Mouse (Mus musculus): ENCODE measurements around the gene Aunip.
A peak's percentile ranks its signal among the peaks of the same experiment; 100 is the strongest.

Aunip gene

DNA sequence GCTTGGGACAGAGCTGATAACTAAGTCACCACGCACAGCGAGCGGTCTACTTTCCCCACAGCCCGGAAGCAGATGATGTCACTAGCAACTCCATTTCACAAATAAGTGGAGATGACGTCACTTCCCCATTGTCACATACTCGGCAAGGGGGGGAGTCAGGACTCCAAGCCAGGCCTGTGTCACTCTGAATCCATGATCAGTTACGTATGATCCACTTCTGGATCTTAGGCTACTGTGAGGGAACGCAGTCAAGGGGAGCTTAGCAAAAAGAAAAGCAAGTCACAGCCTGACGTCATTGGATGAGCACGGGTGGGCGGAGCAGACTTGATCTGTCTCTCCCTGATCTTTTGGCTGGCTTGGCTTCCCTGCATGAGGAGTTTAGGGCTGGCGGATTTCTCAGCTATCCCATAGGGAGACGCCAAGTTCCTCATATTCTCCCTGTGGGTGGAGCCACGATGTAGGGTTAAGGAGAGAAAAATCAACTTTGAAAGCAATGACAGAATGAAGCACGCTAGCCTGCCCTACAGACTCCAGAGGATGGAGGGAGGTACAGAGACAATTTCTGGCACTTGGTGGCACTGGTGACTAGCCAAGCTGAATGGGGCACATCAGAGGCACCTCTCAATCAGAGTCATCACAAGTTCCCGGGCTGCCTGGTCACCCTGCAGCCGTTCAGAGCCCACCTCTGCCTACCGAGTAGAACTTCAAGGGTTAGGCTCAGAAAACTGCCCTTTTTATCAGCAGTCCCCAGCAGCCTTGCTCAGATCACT is 37.6 kb downstream of the Aunip start:
- no peak for ATAC-seq (ENCODE audit: insufficient number of reproducible peaks, low FRiP score, low TSS enrichment)

DNA sequence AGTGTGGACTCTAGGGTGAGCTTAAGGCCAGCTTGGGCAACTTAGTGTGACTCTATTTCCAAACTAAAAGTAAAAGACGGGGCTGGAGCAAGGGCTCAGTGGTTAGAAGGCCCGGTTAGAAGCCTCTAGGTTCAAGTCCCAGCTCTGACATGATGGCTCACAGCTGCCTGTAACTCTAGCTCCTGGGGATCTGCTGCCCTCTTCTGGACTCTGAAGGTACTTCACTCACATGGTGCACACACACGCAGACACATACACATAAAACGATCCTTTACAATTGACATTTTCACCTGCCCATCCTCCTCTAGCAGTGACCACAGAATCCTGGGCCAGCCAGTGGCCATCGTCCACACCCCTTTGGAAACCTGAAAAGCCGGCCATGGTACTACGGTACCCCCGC is 39.1 kb downstream of the Aunip start:
- ATAC-seq (ENCODE audit: insufficient number of reproducible peaks, low FRiP score, low TSS enrichment) = no peak

GRCm38 (mm10) chr4:134551494-134552316 is 40.9 kb downstream of the Aunip start, which contains the start of gene Selenon:
Gene Selenon, minus strand, starts transcription at chr4:134552166.
- ATAC-seq (ENCODE audit: insufficient number of reproducible peaks, low FRiP score, low TSS enrichment) = peak; percentile 33; the same call in 1 of the 2 replicates

DNA sequence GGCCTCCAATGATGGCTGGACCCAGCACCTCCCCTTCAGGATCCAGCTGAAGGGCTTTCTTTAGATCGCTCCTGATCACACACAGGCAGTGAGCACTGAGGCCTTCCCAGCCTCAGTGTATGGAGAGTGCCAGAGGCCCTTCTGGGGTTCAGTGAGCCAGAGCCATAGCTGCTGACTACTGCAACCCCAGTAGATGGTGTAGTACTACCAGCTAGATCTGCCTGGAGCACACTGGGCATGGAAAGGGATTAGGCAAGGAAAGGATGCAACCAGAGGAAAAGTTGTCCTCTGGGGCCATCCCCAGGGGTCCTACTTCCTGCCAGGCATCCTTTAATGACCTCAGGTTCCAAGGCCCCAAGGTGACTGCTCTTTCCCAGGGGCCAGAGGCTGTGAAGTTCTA is 42.8 kb downstream of the Aunip start:
- ATAC-seq (ENCODE audit: insufficient number of reproducible peaks, low FRiP score, low TSS enrichment) = no peak

DNA sequence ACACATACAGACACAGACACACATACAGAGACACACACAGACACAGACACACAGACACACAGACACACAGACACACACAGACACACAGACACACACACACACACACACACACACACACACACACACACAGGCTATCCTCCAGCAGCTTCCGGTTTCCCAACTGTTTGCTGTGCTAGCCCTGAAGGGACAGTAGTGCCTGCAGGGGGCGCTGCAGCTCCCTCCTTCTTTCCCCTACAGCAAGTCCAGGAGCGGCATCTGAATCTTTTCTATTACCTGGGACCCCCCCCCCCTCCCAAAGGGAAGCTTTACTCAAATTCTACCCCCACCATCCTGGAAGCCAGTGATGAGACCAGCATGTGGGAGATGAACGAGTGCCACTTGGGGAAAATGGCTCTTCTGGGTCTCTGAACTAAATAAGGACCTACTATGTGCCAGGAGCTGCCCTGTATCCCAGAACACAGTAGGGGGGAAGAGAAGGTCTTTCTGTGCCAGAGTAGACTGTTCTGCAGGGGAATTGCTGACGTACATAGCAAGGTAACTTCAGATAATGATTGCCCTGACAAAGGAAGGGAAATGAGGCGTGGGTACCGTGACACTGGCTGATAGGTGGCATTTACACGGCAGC is 45.3 kb downstream of the Aunip start:
- no peak for ATAC-seq (ENCODE audit: insufficient number of reproducible peaks, low FRiP score, low TSS enrichment)

DNA sequence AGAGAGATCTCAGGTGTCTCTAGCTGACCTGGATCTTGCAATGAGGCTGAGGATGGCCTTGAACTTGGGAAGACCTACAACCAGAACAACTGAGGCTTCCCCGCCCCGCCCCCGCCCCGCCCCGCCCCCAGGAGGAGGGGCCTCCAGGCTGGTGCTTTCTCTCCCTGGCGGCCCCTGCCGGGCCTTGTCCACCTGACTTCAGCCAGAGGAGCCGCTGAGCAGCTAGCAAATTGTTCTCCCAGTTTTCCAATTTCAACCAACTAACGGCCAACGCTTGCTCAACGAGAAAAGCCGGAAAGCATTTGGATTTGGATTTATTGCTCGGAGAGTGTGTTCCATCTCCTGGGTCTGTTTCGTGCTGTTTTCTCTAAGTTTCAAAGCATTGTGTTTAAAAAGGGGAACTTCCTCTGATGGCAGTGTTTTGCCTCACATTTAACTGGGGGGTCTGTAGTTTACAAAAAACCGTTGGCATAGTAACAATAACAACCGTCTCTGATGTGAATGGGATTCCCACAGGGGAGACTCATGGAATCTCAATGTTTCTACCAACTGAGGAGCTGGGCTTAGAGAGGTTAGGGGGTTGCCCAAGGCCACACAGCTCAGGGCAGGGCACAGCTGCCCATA is 46.9 kb downstream of the Aunip start:
- no peak for ATAC-seq (ENCODE audit: insufficient number of reproducible peaks, low FRiP score, low TSS enrichment)

DNA sequence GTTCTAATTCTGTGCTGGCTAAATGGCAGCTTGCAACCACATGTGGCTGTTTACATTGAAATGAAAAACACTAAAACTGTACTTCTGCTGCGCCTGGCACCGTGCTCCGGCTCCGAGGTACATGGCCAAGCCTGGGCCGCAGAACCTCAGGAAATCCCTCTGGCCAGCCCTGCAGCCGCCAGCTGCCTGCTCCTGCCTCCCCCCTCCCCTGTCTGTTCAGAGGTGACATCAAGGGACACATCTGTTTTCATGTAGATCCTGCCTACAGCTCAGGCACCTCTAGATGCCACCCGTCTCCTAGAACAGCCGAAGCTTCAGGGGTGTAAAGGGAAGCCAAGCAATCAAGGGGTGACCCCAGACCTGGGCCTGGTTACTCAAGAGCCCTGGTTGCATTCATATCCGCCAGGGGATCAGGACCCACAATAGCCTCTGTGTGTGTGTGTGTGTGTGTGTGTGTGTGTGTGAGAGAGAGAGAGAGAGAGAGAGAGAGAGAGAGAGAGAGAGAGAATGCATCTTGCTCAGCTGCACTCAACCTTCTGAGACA is 47.8 kb downstream of the Aunip start:
- ATAC-seq (ENCODE audit: insufficient number of reproducible peaks, low FRiP score, low TSS enrichment) = no peak

DNA sequence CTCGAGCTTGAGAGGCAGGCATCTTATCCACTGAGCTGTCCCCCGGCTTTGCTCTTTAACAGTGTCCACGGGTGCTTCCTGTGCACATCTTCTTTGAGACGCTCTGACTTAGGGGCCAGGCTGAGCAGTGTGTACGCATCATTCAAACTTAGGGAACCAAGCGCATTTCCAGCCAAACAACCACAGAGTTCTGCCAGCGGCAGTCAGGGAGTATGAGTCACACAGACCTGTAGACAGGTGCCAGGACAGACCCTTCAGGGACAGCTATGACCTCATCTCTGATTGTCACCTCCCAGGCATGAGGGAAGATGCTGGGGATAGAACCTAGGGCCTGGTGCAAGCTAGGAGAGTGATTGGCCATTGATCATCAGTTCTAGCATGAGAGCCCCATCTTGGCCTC is 48.4 kb downstream of the Aunip start:
- ATAC-seq (ENCODE audit: insufficient number of reproducible peaks, low FRiP score, low TSS enrichment) = no peak

DNA sequence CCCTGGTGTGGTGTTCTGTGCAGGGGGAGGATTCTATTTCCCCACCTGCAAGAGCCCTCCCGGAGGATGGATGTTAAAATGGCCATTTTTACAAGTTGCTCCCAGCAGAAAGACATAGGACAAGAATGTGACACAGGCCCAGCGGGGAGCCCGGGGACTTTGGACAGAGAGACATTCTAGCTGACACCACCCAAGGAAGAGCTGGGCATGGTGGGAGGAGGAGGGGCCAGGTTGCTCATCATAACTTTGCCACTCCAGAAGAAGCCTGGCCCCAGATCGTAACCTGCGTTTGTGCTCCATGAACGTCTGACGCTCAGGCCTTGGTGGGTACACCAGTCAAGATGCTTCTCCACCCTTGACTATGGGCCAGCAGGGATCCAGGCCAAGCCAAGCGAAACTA is 49.9 kb downstream of the Aunip start:
- ATAC-seq (ENCODE audit: insufficient number of reproducible peaks, low FRiP score, low TSS enrichment) = no peak

DNA sequence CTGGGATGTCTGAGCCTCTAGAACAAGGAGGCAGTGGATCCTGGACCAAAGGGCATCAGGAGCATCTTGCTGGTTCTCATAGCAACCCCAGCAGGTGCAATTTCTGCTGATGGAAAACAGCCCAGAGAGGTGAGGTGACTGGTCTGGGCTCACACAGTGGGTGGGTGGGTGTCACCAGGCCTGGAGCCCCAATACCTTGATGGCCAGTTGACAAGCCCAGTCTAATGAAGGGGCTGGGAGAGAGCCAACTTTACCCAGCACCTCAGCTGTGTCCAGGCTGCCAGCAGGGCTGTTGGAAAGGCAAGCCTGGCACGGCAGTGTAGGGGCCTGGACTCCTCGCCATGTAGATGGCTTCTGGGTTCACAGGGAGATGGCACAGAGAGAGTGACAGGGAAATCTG is 51.2 kb downstream of the Aunip start:
- no peak for ATAC-seq (ENCODE audit: insufficient number of reproducible peaks, low FRiP score, low TSS enrichment)

- ATAC-seq (ENCODE audit: insufficient number of reproducible peaks, low FRiP score, low TSS enrichment) = no peak
Observed at GRCm38 (mm10) chr4:134563624-134564023, 52.8 kb downstream of the Aunip start.

DNA sequence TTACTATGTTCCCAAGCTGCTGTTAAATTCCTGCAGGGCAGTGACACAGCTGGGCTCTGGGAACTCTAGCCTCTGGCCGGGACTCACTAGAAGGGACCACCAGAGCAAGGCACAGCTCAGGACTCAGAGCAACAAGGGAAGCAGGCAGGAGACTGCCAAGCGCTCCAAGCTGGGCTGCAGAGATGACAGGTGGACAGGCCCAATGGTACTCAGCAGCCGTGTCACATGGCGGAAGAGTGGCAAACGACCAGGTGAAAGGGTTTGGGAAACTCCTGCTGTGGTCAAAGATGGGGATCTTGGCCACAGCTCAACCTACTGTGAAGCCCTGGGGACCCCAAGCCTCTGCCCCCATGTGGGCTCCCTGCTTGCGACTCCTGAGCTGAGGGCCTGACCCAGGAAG is 53.3 kb downstream of the Aunip start:
- no peak; the same call in 1 of the 2 replicates for ATAC-seq (ENCODE audit: insufficient number of reproducible peaks, low FRiP score, low TSS enrichment)

DNA sequence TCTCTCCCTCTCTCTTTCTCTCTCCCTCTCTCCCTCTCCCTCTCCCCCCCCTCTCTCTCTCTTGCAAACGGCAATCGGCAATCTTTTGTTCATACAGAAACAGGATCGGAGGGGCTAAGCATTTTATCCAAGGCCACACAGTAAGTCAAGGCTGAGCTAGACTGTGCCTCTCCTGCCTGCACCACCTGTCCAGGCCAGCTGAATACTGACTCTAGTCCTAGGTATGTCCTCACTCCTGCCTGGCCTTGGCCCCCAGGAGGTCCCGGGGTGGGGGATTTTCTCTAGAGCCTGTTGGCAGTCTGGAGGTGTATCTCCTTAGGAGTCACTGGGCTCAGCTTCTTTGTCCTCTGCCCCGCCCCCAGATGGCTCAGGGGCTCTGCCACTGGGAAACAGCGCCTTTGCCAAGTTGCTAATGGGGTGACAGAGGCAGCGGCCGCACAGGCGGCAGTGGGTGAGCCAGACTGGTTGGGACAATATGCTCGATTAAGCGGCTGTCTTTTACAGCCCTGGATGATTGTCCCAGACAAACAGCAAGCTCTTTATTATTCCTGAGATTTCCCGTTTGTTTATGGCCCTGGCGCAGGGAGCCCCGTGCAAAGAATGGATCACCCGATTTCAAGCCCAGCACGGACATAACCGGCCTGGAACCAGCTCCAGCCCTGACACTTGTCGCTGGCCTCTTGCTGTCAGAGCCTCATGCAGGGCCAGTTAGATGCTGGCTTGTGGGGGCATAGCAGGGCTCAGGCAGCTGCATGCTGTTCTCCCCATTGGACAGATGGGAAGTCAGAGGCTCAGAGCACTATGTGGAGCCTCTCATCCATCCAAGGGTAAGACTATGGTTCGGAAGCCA is 56.8 kb downstream of the Aunip start:
- ATAC-seq (ENCODE audit: insufficient number of reproducible peaks, low FRiP score, low TSS enrichment) = 0 out of 2 replicates have a peak, but pooled peaks have one; percentile 23

DNA sequence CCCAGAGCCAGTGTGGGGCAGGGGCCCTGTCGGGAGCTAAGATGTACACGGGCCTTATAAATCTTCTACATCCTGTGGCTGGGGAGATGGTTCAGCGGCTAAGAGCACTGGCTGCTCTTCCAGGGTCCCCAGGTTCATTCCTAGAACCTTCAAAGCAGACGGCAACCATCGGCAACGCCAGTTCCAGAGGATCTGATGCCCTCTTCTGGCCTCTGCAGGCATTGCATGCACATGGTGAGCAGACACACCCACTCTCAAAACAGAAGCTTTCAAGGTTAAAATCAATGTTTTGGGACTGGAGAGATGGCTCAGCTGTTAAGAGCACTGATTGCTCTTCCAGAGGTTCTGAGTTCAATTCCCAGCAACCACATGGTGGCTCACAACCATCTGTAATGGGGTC is 58.4 kb downstream of the Aunip start:
- no peak for ATAC-seq (ENCODE audit: insufficient number of reproducible peaks, low FRiP score, low TSS enrichment)

DNA sequence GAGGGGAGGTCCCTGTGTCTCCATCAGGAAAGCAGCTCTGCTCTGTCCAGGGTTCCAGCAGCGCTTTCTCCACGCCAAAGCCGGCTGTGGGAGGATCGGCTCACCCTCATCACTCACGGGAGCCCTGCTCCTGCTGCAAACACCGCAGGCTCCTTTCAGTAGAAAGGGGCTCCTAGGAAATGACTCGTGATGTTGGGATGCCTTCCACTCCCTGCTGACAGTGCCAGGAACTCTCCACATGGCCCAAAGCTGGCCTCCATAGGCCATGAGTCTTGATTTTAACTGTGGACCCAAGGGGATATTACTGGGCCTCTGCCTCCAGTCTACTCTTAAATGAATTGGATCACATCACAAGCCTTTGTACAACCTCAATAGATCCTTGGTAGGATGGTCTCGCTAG is 59.0 kb downstream of the Aunip start:
- no peak for ATAC-seq (ENCODE audit: insufficient number of reproducible peaks, low FRiP score, low TSS enrichment)

DNA sequence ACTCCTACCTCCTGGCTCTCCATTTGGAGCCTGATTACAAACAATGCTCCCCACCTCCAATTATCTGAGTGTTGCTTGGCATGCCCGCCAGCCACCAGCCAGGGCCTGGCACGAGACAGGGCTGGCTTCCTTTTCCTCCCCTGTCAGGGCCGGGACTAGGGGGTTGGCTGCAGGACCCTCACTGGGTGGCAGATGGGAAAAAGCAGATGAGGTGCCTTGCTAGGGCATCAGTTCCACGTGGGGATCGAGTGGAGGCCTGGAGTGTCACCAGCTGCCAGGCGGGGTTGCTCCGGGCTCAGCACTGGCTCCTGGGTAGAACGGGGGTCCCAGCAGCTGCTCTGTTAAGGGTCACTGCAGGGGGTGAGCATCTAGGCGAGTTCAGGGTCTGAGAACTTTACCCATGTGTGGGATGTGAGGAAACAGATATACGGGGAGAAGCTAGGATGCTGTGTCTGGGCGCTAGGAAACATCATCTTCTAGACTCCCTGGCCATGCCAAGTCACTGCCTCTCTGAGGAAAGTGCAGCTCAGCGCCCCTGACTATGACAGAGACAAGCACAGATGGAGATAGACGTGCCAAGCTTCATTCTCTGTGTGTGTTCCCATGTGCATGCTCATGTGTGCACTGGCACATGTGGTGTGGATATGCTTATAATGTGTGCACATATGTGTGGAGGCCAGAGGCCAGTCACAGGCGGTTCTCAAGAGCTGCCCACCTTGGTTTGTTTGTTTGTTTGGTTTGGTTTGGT is 60.1 kb downstream of the Aunip start:
- no peak for ATAC-seq (ENCODE audit: insufficient number of reproducible peaks, low FRiP score, low TSS enrichment)

DNA sequence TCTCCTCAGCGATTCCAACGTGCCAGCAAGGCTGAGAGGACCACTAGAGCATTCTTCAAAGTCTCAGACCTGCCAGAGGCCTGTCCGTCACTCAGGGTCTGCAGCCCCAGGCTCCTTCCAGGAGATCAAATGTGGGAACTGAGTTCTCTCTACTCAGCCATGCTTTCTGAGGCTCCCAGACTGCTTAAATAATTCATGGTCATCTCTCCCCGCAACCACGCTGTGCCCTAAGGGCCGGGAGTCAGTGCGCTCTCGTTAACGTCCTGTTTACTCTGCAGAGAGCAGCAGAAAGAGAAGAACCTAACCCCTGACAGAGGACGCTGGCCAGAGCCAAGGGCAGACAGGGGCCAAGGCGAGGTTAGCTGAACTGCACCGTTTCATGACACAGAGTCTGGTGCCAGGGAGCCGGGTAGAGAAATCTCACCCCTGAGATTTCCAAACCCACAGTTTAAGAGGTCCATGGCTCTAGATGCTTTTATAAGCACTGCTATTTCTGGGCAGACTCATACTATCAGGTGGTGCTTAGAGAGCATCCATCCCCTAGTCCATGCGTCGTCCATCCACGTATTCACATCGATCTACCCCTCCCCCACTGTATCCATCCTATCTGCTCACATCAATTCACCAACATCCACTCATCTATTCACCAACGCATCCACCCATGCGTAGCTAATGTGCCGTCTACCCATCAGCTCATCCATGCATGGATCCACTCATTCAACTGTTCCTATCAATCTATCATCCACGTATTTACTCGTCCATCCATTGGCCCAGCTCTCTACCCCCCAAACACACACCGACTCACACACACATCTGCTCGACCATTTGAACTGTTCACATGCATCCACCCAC is 61.9 kb downstream of the Aunip start:
- ATAC-seq (ENCODE audit: insufficient number of reproducible peaks, low FRiP score, low TSS enrichment) = no peak
